Mouse (Mus musculus): ENCODE data around the gene Prok1. TPM values are rescaled to one million over a fixed set of nuclear protein-coding genes. Genes with fewer than 3 reads are reported as not detected.

Gene Prok1
- total and polyA plus RNA-seq, 2 experiments from 2014 or later = 0.15 TPM; not detected in 1

GRCm38 (mm10) chr3:107214606-107215005 lies 24.9 kb downstream of the Prok1 start:
- no peak overlapping the region for H3K4me2 ChIP-seq (ENCODE audit: low read depth)
- H3K4me3 ChIP-seq (ENCODE audit: low read depth, low read length) = no peak overlapping the region
- no peak overlapping the region for H3K27ac ChIP-seq (ENCODE audit: low read depth, low read length)
- no peaks in the 10 kb centered on the region for H3K27me3 ChIP-seq (ENCODE audit: insufficient read depth, low read length)
- no peaks in the 10 kb centered on the region for H3K9me3 ChIP-seq (ENCODE audit: low read length)
- no peaks in the 10 kb centered on the region for H3K36me3 ChIP-seq (ENCODE audit: insufficient read depth)
- ATAC-seq (no peak), DNase-seq (no peak)
- no peak for TF ChIP-seq CTCF (IDR thresholded peaks at IDR 0.05; ENCODE audit: low read depth)
- H3K4me1 ChIP-seq (ENCODE audit: insufficient read depth) = no peaks in the 10 kb centered on the region
- 86% methylated on average over 5 of the region's 5 CpGs for WGBS
- no peak overlapping the region for H3K9ac ChIP-seq

- no peak for DNase-seq
- no peaks in the 10 kb centered on the region for H3K27me3 ChIP-seq (ENCODE audit: insufficient read depth, low read length)
- H3K9ac ChIP-seq = no peak overlapping the region
- 63% methylated on average over 7 of the region's 7 CpGs for WGBS
- no peaks in the 10 kb centered on the region for H3K4me1 ChIP-seq (ENCODE audit: insufficient read depth)
- no peak overlapping the region for H3K27ac ChIP-seq (ENCODE audit: low read depth, low read length)
- H3K4me3 ChIP-seq (ENCODE audit: low read depth, low read length) = no peak overlapping the region
- peak; percentile 16; the same call in 1 of the 2 replicates for ATAC-seq
- H3K36me3 ChIP-seq (ENCODE audit: insufficient read depth) = no peaks in the 10 kb centered on the region
- TF ChIP-seq CTCF (IDR thresholded peaks at IDR 0.05; ENCODE audit: low read depth) = no peak
- no peak overlapping the region for H3K4me2 ChIP-seq (ENCODE audit: low read depth)
- H3K9me3 ChIP-seq (ENCODE audit: low read length) = no peaks in the 10 kb centered on the region
Observed at GRCm38 (mm10) chr3:107207625-107208253, 31.8 kb downstream of the Prok1 start.

- no peak overlapping the region for H3K27ac ChIP-seq (ENCODE audit: low read depth, low read length)
- no peak overlapping the region for H3K4me3 ChIP-seq (ENCODE audit: low read depth, low read length)
- H3K9ac ChIP-seq = no peak overlapping the region
- H3K9me3 ChIP-seq (ENCODE audit: low read length) = no peaks in the 10 kb centered on the region
- DNase-seq = no peak
- peak; percentile 68 for ATAC-seq
- no peaks in the 10 kb centered on the region for H3K36me3 ChIP-seq (ENCODE audit: insufficient read depth)
- TF ChIP-seq CTCF (IDR thresholded peaks at IDR 0.05; ENCODE audit: low read depth) = no peak
- no peak overlapping the region for H3K4me2 ChIP-seq (ENCODE audit: low read depth)
- H3K27me3 ChIP-seq (ENCODE audit: insufficient read depth, low read length) = no peaks in the 10 kb centered on the region
- WGBS = 45% methylated on average over 4 of the region's 4 CpGs
- no peaks in the 10 kb centered on the region for H3K4me1 ChIP-seq (ENCODE audit: insufficient read depth)
Observed at GRCm38 (mm10) chr3:107206490-107207150, 32.9 kb downstream of the Prok1 start.

GRCm38 (mm10) chr3:107205994-107206393 lies 33.5 kb downstream of the Prok1 start:
- Histone ChIP-seq H3K27ac (ENCODE audit: low read depth, low read length) (no peak overlapping the region), H3K27me3 (ENCODE audit: insufficient read depth, low read length) (no peaks in the 10 kb centered on the region), H3K4me1 (ENCODE audit: insufficient read depth) (no peaks in the 10 kb centered on the region), H3K9ac (no peak overlapping the region), H3K4me3 (ENCODE audit: low read depth, low read length) (no peak overlapping the region), H3K36me3 (ENCODE audit: insufficient read depth) (no peaks in the 10 kb centered on the region), H3K4me2 (ENCODE audit: low read depth) (no peak overlapping the region), H3K9me3 (ENCODE audit: low read length) (no peaks in the 10 kb centered on the region)
- DNase-seq = peak; percentile 74
- ATAC-seq = no peak
- TF ChIP-seq CTCF (IDR thresholded peaks at IDR 0.05; ENCODE audit: low read depth) = peak; percentile 78
- 8% methylated on average over 4 of the region's 4 CpGs for WGBS

GRCm38 (mm10) chr3:107205170-107205569 lies 34.3 kb downstream of the Prok1 start:
- no peak for ATAC-seq
- TF ChIP-seq CTCF (IDR thresholded peaks at IDR 0.05; ENCODE audit: low read depth) = no peak
- DNase-seq = no peak
- Histone ChIP-seq H3K27ac (ENCODE audit: low read depth, low read length) (no peak overlapping the region), H3K36me3 (ENCODE audit: insufficient read depth) (no peaks in the 10 kb centered on the region), H3K4me1 (ENCODE audit: insufficient read depth) (no peaks in the 10 kb centered on the region), H3K4me3 (ENCODE audit: low read depth, low read length) (no peak overlapping the region), H3K27me3 (ENCODE audit: insufficient read depth, low read length) (no peaks in the 10 kb centered on the region), H3K4me2 (ENCODE audit: low read depth) (no peak overlapping the region), H3K9ac (no peak overlapping the region), H3K9me3 (ENCODE audit: low read length) (no peaks in the 10 kb centered on the region)

- no peaks in the 10 kb centered on the region for H3K36me3 ChIP-seq (ENCODE audit: insufficient read depth)
- no peak overlapping the region for H3K4me2 ChIP-seq (ENCODE audit: low read depth)
- H3K27me3 ChIP-seq (ENCODE audit: insufficient read depth, low read length) = no peaks in the 10 kb centered on the region
- H3K4me3 ChIP-seq (ENCODE audit: low read depth, low read length) = no peak overlapping the region
- H3K9me3 ChIP-seq (ENCODE audit: low read length) = no peaks in the 10 kb centered on the region
- no peak for ATAC-seq
- no peak overlapping the region for H3K27ac ChIP-seq (ENCODE audit: low read depth, low read length)
- H3K4me1 ChIP-seq (ENCODE audit: insufficient read depth) = no peaks in the 10 kb centered on the region
- 94% methylated on average over 3 of the region's 3 CpGs for WGBS
- H3K9ac ChIP-seq = no peak overlapping the region
- no peak for DNase-seq
- TF ChIP-seq CTCF (IDR thresholded peaks at IDR 0.05; ENCODE audit: low read depth) = no peak
Observed at GRCm38 (mm10) chr3:107204413-107204812, 35.1 kb downstream of the Prok1 start.

All from forebrain, postnatal 0 days (tissue).